Mouse (Mus musculus): ENCODE data around the gene Armc6.

Gene Armc6

GRCm38 (mm10) chr8:70188707-70189106 is 45.6 kb downstream of the Armc6 start:
- DNase-seq = peak; percentile 88

DNA sequence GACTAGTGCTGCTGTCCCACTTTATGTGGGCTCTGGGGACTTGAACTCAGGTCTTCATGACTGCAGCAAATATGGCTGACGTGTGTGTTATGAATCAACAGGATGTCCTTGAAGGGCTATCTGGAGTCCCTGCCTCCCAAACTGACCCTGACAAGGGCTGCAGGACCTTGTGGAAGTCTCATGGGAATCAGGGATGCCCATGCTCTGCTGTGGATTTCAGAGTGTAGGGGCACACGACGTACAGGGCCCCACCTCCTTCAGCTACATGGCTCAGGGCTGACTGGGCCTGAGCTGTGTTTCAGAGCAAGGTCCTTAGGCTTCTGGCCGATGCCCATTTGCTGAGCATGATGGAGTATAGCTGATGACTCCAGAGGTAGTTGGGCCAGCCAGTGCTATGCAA is 51.1 kb downstream of the Armc6 start:
- no peak for DNase-seq

DNA sequence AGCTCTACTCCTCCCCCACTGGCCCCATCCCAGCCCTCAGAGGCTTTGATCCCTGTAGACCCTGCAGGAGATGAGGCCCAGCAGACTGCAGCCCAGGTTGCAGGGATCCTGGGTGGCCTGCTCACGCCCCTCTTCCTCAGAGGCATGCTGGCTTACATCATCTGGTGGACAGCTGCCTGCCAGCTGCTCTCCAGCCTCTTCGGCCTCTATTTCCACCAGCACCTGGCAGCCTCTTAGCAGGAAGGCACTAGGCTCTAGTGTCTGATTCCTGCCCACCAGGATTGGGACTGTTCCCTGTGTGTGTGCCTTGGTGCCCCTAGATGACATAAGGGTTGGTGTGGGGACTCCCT is 52.4 kb downstream of the Armc6 start:
- no peak for DNase-seq

DNA sequence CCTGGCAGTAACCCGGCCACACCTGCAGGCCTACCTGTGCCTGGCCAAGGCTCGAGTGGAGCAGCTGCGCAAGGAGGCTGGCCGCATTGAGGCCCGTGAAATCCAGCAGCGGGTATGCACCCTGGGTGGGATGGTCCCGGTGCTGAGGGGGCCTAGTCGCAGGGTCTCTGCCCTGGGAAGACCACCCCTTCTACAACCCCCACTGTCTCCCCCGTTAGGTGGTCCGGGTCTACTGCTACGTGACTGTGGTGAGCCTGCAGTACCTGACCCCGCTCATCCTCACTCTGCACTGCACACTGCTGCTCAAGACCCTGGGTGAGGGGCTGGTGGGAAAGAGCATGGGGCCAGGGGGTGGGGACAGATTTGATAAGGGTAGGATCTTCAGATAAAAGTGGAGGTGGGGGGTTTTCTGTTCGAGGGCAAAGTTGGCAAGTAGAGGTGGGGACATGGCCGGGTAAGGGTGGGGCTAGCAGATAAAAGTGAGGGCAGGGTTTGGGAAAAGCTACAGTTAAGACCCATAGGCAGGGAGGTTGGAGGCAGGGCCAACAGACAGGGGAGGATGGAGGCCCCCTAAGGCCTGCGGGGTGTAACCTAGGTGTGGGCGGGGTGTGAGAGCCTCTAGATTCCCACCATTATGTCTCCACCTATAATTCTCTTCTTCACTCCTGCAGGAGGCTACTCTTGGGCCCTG is 52.9 kb downstream of the Armc6 start:
- DNase-seq = no peak

- DNase-seq = no peak
These were observed 55.2 kb downstream of the Armc6 start for GRCm38 (mm10) chr8:70179082-70179481.

DNA sequence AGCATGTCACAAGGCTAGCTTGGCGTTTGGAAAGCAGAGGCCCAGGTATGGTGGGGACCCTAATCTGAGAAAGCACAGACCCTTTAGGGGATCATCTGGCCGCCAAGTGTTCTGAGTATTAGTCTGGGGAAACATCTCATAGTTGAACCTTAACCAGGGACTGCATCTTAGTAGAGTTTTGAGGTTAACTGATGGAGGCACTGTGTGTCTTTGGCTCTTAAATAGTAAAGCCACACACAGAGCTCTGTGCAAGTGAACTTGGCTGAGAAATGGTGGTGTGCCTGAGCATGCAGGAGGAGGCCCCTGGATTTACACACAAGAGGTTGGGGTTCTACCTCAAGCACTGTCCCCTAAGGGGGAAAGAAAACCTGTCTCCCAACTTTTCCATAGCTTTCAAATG is 56.0 kb downstream of the Armc6 start:
- no peak for DNase-seq

DNA sequence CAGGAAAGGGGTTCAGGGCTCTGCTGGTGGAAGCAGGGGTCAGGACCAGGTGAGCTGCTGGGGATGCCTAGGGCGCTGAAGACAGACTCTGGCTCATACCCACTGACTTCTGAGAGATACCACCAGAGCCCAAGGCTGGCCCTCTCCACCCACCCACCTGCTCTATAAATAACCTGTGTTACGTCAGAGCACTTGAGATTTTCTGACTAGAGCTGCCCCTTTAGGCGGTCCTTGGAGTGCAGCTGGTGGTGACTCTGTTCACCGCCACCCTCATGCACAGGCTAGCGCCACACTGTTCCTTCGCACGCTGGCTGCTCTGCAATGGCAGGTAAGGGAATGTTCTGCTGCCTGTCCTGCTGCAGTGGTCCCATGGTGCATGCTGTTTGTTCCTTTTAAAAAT is 60.2 kb downstream of the Armc6 start:
- DNase-seq = no peak

DNA sequence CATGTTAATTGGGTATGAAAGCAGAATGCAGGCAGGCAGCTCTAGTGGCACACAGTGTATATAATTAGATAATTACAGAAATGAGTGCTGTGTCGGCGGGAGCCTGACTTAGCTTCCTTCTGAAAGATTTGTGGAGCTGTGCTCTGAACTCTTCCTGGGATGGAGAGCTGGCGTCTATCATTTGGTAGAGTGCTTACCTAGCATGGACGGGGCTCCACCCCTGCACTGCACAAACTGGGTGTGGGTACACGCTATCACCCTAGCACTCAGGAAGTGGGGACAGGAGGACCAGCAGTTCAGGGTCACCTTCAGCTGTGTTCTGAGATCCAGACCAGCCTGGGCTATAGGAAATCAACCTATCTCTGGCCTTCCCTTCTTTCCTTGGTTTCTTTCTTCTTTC is 60.9 kb downstream of the Armc6 start:
- no peak for DNase-seq

DNA sequence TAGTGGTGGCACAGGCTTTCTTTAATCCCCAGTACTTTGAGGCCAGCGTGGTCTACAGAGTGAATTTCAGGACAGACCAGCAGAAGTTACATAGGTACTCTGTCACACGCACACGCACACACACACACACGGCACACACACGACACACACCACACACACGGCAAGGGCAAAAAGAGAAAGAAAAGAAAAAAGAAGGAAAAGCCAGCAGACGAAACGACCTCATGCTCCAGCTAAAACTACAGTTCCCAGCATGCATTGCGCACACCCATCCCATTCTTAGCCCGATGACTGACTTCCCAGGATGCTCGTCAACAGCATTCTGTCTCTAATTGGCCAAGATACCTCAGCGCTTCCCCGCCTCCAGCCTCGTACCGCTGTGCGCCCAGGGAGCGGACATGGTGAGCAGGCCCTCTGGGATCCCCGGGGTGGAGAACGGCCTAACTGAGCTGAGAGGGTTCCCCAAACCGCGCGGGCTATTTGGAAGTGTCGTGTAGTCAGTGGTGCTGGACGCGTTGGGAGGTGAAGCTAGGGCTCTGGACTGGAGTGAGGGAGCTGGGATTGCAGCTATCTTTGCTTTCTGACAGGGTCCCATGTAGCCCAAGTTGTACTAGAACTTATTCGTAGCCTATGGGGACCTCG is 62.1 kb downstream of the Armc6 start, which contains the start of gene Tmem161a:
Tmem161a (plus strand) TSS at position 314 of the 639 bp plus-strand sequence.
- peak; percentile 91 for DNase-seq

DNA sequence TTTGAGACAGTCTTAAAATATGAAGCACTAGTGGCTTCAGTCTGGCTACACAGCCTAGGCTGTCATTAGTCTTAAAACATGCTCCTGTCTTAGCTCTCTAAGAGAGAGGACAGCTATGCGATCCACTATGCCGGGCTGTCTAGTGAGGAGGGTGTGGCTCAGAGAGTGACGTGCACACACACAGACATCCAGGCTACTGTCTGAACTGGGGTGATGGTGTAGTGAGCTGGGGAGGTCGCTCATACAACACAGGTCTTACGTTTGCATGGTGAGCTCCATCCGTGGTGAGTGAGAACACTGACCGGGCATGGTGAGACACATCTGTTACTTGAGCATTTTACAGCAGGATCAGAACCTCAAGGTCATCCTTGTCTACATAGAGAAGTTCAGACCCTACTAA is 63.0 kb downstream of the Armc6 start:
- no peak for DNase-seq

GRCm38 (mm10) chr8:70170748-70171147 is 63.5 kb downstream of the Armc6 start:
- DNase-seq = peak; percentile 57

Measured in kidney, adult 18-20 months (tissue).